Mouse (Mus musculus) left cerebral cortex, postnatal 25 days (tissue): ENCODE data around the gene Slc27a1. TPM values are rescaled to one million over a fixed set of nuclear protein-coding genes. Genes with fewer than 3 reads are reported as not detected.
A peak's percentile ranks its signal among the peaks of the same experiment; 100 is the strongest.

Experiments
- DNase-seq, 2 experiments: peaks; one replicate each; pipeline ENCODE4 v3.0.0; 2022; ENCODE audit warnings: low spot score in 2 of 2, mixed read lengths in 1 of 2
- intact Hi-C: fragments of 180-260 bp; cut with DNase I; formaldehyde crosslinking; loops from one replicate; pipeline ENCODE4 v1.15.1; 2025
- total RNA-seq, 2 experiments: library from RNA; stranded (reverse); gene quantifications; 2 replicates each; pipeline ENCODE4 v1.2.3; 2021

Gene Slc27a1
- total RNA-seq, 2 experiments from 2014 or later: 90.0 to 92.8 TPM

- intact Hi-C loops: no loop called here
These were observed 6.3 kb downstream of the Slc27a1 start for GRCm38 (mm10) chr8:71575020-71575419.

GRCm38 (mm10) chr8:71577856-71578387 lies 9.2 kb downstream of the Slc27a1 start:
- no peak for DNase-seq

More at GRCm38 (mm10) chr8:71575020-71575419, 6.3 kb downstream of the Slc27a1 start:
- DNase-seq: no peak

GRCm38 (mm10) chr8:71579009-71579408 lies 10.3 kb downstream of the Slc27a1 start:
- no peak for DNase-seq
- intact Hi-C loops: no loop called here

More at GRCm38 (mm10) chr8:71577856-71578387, 9.2 kb downstream of the Slc27a1 start:
- intact Hi-C loops: no loop called here

GRCm38 (mm10) chr8:71579476-71579875 lies 10.8 kb downstream of the Slc27a1 start:
- intact Hi-C loops: no loop called here
- no peak for DNase-seq

GRCm38 (mm10) chr8:71580201-71580600 lies 11.5 kb downstream of the Slc27a1 start:
- intact Hi-C loops: no loop called here
- no peak for DNase-seq

- intact Hi-C loops: no loop called here
- no peak for DNase-seq
These were observed 18.2 kb downstream of the Slc27a1 start for GRCm38 (mm10) chr8:71586891-71587290.

GRCm38 (mm10) chr8:71588762-71589161 lies 20.1 kb downstream of the Slc27a1 start:
- intact Hi-C loops: no loop called here
- DNase-seq: no peak

- intact Hi-C loops: no loop called here
- DNase-seq: no peak
These were observed 22.3 kb downstream of the Slc27a1 start for GRCm38 (mm10) chr8:71591017-71591416.

- peak; percentile 98 for DNase-seq
- intact Hi-C loops: loop anchor here (2.0 kb wide), 1 partner anchor 23 kb away; the partner anchor contains the start of gene Slc27a1
These were observed 23.0 kb downstream of the Slc27a1 start, which contains the start of gene Pgls for GRCm38 (mm10) chr8:71591471-71592373. TSS of gene Pgls (plus strand) at chr8:71592176.

- intact Hi-C loops: loop anchor here (2.0 kb wide), 1 partner anchor 24 kb away; the partner anchor contains the start of gene Slc27a1
These were observed 23.9 kb downstream of the Slc27a1 start for GRCm38 (mm10) chr8:71592374-71593170.

GRCm38 (mm10) chr8:71593556-71594323 lies 25.1 kb downstream of the Slc27a1 start:
- no peak for DNase-seq
- intact Hi-C loops: loop anchor here (2.0 kb wide), 1 partner anchor 25 kb away; the partner anchor contains the start of gene Slc27a1

More at GRCm38 (mm10) chr8:71592374-71593170, 23.9 kb downstream of the Slc27a1 start:
- DNase-seq: peak; percentile 92 to 94

GRCm38 (mm10) chr8:71594324-71594722 lies 25.6 kb downstream of the Slc27a1 start:
- intact Hi-C loops: no loop called here
- no peak for DNase-seq

GRCm38 (mm10) chr8:71595862-71596261 lies 27.2 kb downstream of the Slc27a1 start:
- intact Hi-C loops: loop anchor here (1.0 to 5.0 kb wide), 2 partner anchors 35 to 154 kb away; no protein-coding TSS in a partner anchor
- DNase-seq: peak; percentile 88 to 91

- intact Hi-C loops: loop anchor here (1.0 to 5.0 kb wide), 2 partner anchors 35 to 154 kb away; no protein-coding TSS in a partner anchor
- DNase-seq: no peak
These were observed 27.7 kb downstream of the Slc27a1 start for GRCm38 (mm10) chr8:71596384-71596783.

- intact Hi-C loops: loop anchor here (1.0 to 5.0 kb wide), 2 partner anchors 35 to 154 kb away; no protein-coding TSS in a partner anchor
- DNase-seq: no peak
These were observed 28.1 kb downstream of the Slc27a1 start for GRCm38 (mm10) chr8:71596798-71597197.

GRCm38 (mm10) chr8:71597451-71597850 lies 28.8 kb downstream of the Slc27a1 start, which contains the start of gene Fam129c:
TSS of gene Fam129c (plus strand) at chr8:71597648.
- intact Hi-C loops: loop anchor here (5.0 kb wide), 1 partner anchor 155 kb away; no protein-coding TSS in a partner anchor
- no peak for DNase-seq

- intact Hi-C loops: loop anchor here (5.0 kb wide), 1 partner anchor 156 kb away; no protein-coding TSS in a partner anchor
- DNase-seq: no peak
These were observed 29.7 kb downstream of the Slc27a1 start for GRCm38 (mm10) chr8:71598375-71598774.

- DNase-seq: no peak
- intact Hi-C loops: loop anchor here (5.0 kb wide), 1 partner anchor 157 kb away; no protein-coding TSS in a partner anchor
These were observed 30.2 kb downstream of the Slc27a1 start for GRCm38 (mm10) chr8:71598841-71599240.
